Mouse (Mus musculus) midbrain, embryonic 14.5 days (tissue): ENCODE results near the gene Stk32c. TPM values are rescaled to one million over a fixed set of nuclear protein-coding genes. Genes with fewer than 3 reads are reported as not detected.

Experiments
- ATAC-seq: fragments of 200-750 bp; cut with Nextera tagmentation; 2 replicates; pipeline ENCODE4 v1.8.0; 2017; ENCODE audit warnings: moderate number of reproducible peaks, moderate library complexity; ENCODE audit not compliant: low FRiP score, low TSS enrichment
- DNase-seq: peaks from one replicate; pipeline ENCODE4 v3.0.0-alpha.2; 2015
- H3K27ac ChIP-seq: fragments of 300-500 bp; sonication (generic); replicated peaks from 2 replicates; pipeline ENCODE4 v1.5.1; 2014; ENCODE audit warnings: mild to moderate bottlenecking, low read depth, low read length, moderate library complexity
- H3K27me3 ChIP-seq: fragments of 300-500 bp; sonication (generic); 2 replicates; pipeline ENCODE4 v1.6.1; 2014; ENCODE audit warnings: low read length, control low read depth, mixed read lengths; ENCODE audit not compliant: control insufficient read depth, insufficient read depth
- H3K36me3 ChIP-seq: fragments of 300-500 bp; sonication (generic); 2 replicates; pipeline ENCODE4 v1.6.1; 2014; ENCODE audit warnings: low read length, control low read depth; ENCODE audit not compliant: control insufficient read depth, insufficient read depth
- H3K4me1 ChIP-seq: fragments of 300-500 bp; sonication (generic); 2 replicates; pipeline ENCODE4 v1.6.1; 2014; ENCODE audit warnings: mild to moderate bottlenecking, antibody characterized with exemption, low read length, control low read depth; ENCODE audit not compliant: control insufficient read depth, insufficient read depth
- H3K4me2 ChIP-seq: fragments of 300-500 bp; sonication (generic); 2 replicates; pipeline ENCODE4 v1.6.1; 2014; ENCODE audit warnings: mild to moderate bottlenecking, low read length, moderate library complexity
- H3K4me3 ChIP-seq: fragments of 300-500 bp; sonication (generic); replicated peaks from 2 replicates; pipeline ENCODE4 v1.5.1; 2014; ENCODE audit warnings: low read depth, low read length
- H3K9ac ChIP-seq: fragments of 300-500 bp; sonication (generic); replicated peaks from 2 replicates; pipeline ENCODE4 v1.6.1; 2014; ENCODE audit warnings: mild to moderate bottlenecking, low read length, moderate library complexity
- H3K9me3 ChIP-seq: fragments of 300-500 bp; sonication (generic); 2 replicates; pipeline ENCODE4 v1.6.1; 2016; ENCODE audit warnings: low read length, control low read depth, mixed read lengths; ENCODE audit not compliant: control insufficient read depth
- WGBS: fragments of 180-500 bp; shearing (Covaris S2); extraction: QIAGEN DNeasy Blood & Tissue Kit; methylation state at CpG from one replicate; pipeline ENCODE4 v1.1.7; 2014; 5-methylcytosine and 5-hydroxymethylcytosine counted together
- polyA plus RNA-seq: library from polyadenylated mRNA; unstranded; fragments of >200 nt; fragmentation: Nextera tagmentation; extraction: Ambion mirVana; gene quantifications from 2 replicates; pipeline ENCODE4 v1.2.1, GENCODE M21; 2014

Stk32c gene
- polyA plus RNA-seq, 1 experiment from 2014 or later, result 0.99 TPM

GRCm38 (mm10) chr7:139249406-139250210 is 36.5 kb upstream of the Stk32c start:
- peaks cover 26% of the 10 kb centered on the region; the same call in 1 of the 2 replicates for H3K27me3 ChIP-seq
- H3K9ac ChIP-seq, result no peak overlapping the region
- no peak for ATAC-seq
- no peaks in the 10 kb centered on the region for H3K9me3 ChIP-seq
- no peaks in the 10 kb centered on the region for H3K36me3 ChIP-seq
- H3K4me2 ChIP-seq, result peak overlapping the region; percentile 97
- peak overlapping the region; percentile 63; the same call in 1 of the 2 replicates for H3K4me3 ChIP-seq
- WGBS, result 35% methylated on average over 7 of the region's 7 CpGs
- 0 out of 2 replicates have a peak overlapping the region, but pooled peaks have one; percentile 8 for H3K27ac ChIP-seq
- peaks cover 20% of the 10 kb centered on the region; the same call in 1 of the 2 replicates for H3K4me1 ChIP-seq
- DNase-seq, result peak; percentile 31

GRCm38 (mm10) chr7:139248615-139249405 is 35.7 kb upstream of the Stk32c start:
- H3K27ac ChIP-seq, result no peak overlapping the region
- peak; percentile 58 for DNase-seq

GRCm38 (mm10) chr7:139247881-139248614 is 34.9 kb upstream of the Stk32c start, which contains the start of gene Pwwp2b:
Pwwp2b (plus strand) TSS chr7:139248482.
- H3K27me3 ChIP-seq, result peaks cover 26% of the 10 kb centered on the region; the same call in 1 of the 2 replicates
- H3K9me3 ChIP-seq, result no peaks in the 10 kb centered on the region
- ATAC-seq (peak; percentile 75), DNase-seq (peak; percentile 89)
- H3K9ac ChIP-seq, result peak within 1 kb of the TSS; percentile 67
- H3K4me2 ChIP-seq, result peak within 1 kb of the TSS; percentile 97
- H3K27ac ChIP-seq, result no peak within 1 kb of the TSS
- peak within 1 kb of the TSS; percentile 63 for H3K4me3 ChIP-seq
- WGBS, result under 1% methylated on average over 53 of the region's 72 CpGs
- H3K36me3 ChIP-seq, result no peaks in the 10 kb centered on the region
- H3K4me1 ChIP-seq, result peaks cover 20% of the 10 kb centered on the region; the same call in 1 of the 2 replicates

More at GRCm38 (mm10) chr7:139248615-139249405, 35.7 kb upstream of the Stk32c start:
- Histone ChIP-seq H3K9me3 (no peaks in the 10 kb centered on the region), H3K27me3 (peaks cover 26% of the 10 kb centered on the region; the same call in 1 of the 2 replicates), H3K9ac (peak overlapping the region; percentile 67), H3K4me3 (peak overlapping the region; percentile 63), H3K4me2 (peak overlapping the region; percentile 97), H3K36me3 (no peaks in the 10 kb centered on the region), H3K4me1 (peaks cover 20% of the 10 kb centered on the region; the same call in 1 of the 2 replicates)
- WGBS, result 1% methylated on average over 45 of the region's 45 CpGs
- 0 out of 2 replicates have a peak, but pooled peaks have one; percentile 13 for ATAC-seq

- H3K9me3 ChIP-seq, result no peaks in the 10 kb centered on the region
- DNase-seq (peak; percentile 78), ATAC-seq (peak; percentile 34; the same call in 1 of the 2 replicates)
- H3K27ac ChIP-seq, result no peak overlapping the region
- peak overlapping the region; percentile 97 for H3K4me2 ChIP-seq
- peak overlapping the region; percentile 63 for H3K4me3 ChIP-seq
- peaks cover 20% of the 10 kb centered on the region; the same call in 1 of the 2 replicates for H3K4me1 ChIP-seq
- no peaks in the 10 kb centered on the region for H3K36me3 ChIP-seq
- peak overlapping the region; percentile 67 for H3K9ac ChIP-seq
- 3% methylated on average over 38 of the region's 38 CpGs for WGBS
- peaks cover 26% of the 10 kb centered on the region; the same call in 1 of the 2 replicates for H3K27me3 ChIP-seq
These were observed 34.1 kb upstream of the Stk32c start for GRCm38 (mm10) chr7:139246931-139247880.

- no peak for DNase-seq
- no peak overlapping the region for H3K4me2 ChIP-seq
- 76% methylated on average over 5 of the region's 5 CpGs for WGBS
- no peaks in the 10 kb centered on the region for H3K9me3 ChIP-seq
- no peak overlapping the region for H3K9ac ChIP-seq
- ATAC-seq, result no peak
- peaks cover 26% of the 10 kb centered on the region; the same call in 1 of the 2 replicates for H3K27me3 ChIP-seq
- H3K4me3 ChIP-seq, result no peak overlapping the region
- no peaks in the 10 kb centered on the region for H3K36me3 ChIP-seq
- peaks cover 20% of the 10 kb centered on the region; the same call in 1 of the 2 replicates for H3K4me1 ChIP-seq
- no peak overlapping the region for H3K27ac ChIP-seq
These were observed 33.0 kb upstream of the Stk32c start for GRCm38 (mm10) chr7:139246086-139246485.

GRCm38 (mm10) chr7:139239432-139239831 is 26.3 kb upstream of the Stk32c start:
- H3K27me3 ChIP-seq, result no peaks in the 10 kb centered on the region
- H3K4me2 ChIP-seq, result no peak overlapping the region
- no peaks in the 10 kb centered on the region for H3K36me3 ChIP-seq
- no peak overlapping the region for H3K4me3 ChIP-seq
- H3K9me3 ChIP-seq, result no peaks in the 10 kb centered on the region
- DNase-seq, result no peak
- 81% methylated on average over 3 of the region's 3 CpGs for WGBS
- H3K27ac ChIP-seq, result no peak overlapping the region
- peaks cover 2% of the 10 kb centered on the region; the same call in 1 of the 2 replicates for H3K4me1 ChIP-seq
- H3K9ac ChIP-seq, result no peak overlapping the region
- ATAC-seq, result no peak

GRCm38 (mm10) chr7:139235651-139236358 is 22.7 kb upstream of the Stk32c start:
- Histone ChIP-seq H3K9me3 (no peaks in the 10 kb centered on the region), H3K4me3 (no peak overlapping the region), H3K36me3 (no peaks in the 10 kb centered on the region), H3K4me1 (peaks cover 6% of the 10 kb centered on the region), H3K4me2 (no peak overlapping the region), H3K9ac (no peak overlapping the region), H3K27me3 (no peaks in the 10 kb centered on the region), H3K27ac (no peak overlapping the region)
- 85% methylated on average over 12 of the region's 12 CpGs for WGBS
- ATAC-seq (no peak), DNase-seq (no peak)
